Mouse (Mus musculus) heart, embryonic 16.5 days (tissue): ENCODE data around the gene Slc7a7. TPM values are rescaled to one million over a fixed set of nuclear protein-coding genes. Genes with fewer than 3 reads are reported as not detected.

ENCODE experiments used
- ATAC-seq: fragments of 200-750 bp; cut with Nextera tagmentation; replicated peaks from 2 replicates; pipeline ENCODE4 v1.8.0; 2017; ENCODE audit warnings: moderate number of reproducible peaks; ENCODE audit not compliant: insufficient read depth, low FRiP score; ENCODE audit errors: extremely low read depth
- H3K27ac ChIP-seq: fragments of 300-500 bp; sonication (generic); 2 replicates; pipeline ENCODE4 v1.5.1; 2014; ENCODE audit warnings: mild to moderate bottlenecking, low read length, control low read depth, moderate library complexity
- H3K27me3 ChIP-seq: fragments of 300-500 bp; sonication (generic); 2 replicates; pipeline ENCODE4 v1.6.1; 2014; ENCODE audit warnings: low read length, mixed read lengths; ENCODE audit not compliant: control insufficient read depth, insufficient read depth
- H3K36me3 ChIP-seq: fragments of 300-500 bp; sonication (generic); 2 replicates; pipeline ENCODE4 v1.6.1; 2014; ENCODE audit not compliant: control insufficient read depth, insufficient read depth
- H3K4me1 ChIP-seq: fragments of 300-500 bp; sonication (generic); 2 replicates; pipeline ENCODE4 v1.6.1; 2014; ENCODE audit warnings: low read length, mixed read lengths; ENCODE audit not compliant: control insufficient read depth, insufficient read depth
- H3K4me2 ChIP-seq: fragments of 300-500 bp; sonication (generic); 2 replicates; pipeline ENCODE4 v1.6.1; 2014; ENCODE audit warnings: low read depth, mild to moderate bottlenecking, control low read depth, low read length
- H3K4me3 ChIP-seq: fragments of 300-500 bp; sonication (generic); 2 replicates; pipeline ENCODE4 v1.5.1; 2014; ENCODE audit warnings: mild to moderate bottlenecking, control low read depth, low read length
- H3K9ac ChIP-seq: fragments of 300-500 bp; sonication (generic); 2 replicates; pipeline ENCODE4 v1.6.1; 2014; ENCODE audit warnings: low read length, control low read depth
- H3K9me3 ChIP-seq: fragments of 300-500 bp; sonication (generic); replicated peaks from 2 replicates; pipeline ENCODE4 v1.6.1; 2016; ENCODE audit warnings: low read length; ENCODE audit not compliant: control insufficient read depth
- WGBS: fragments of 180-500 bp; shearing (Covaris S2); extraction: QIAGEN DNeasy Blood & Tissue Kit; methylation state at CpG from one replicate; pipeline ENCODE4 v1.1.7; 2014; 5-methylcytosine and 5-hydroxymethylcytosine counted together
- polyA plus RNA-seq: library from polyadenylated mRNA; unstranded; fragments of >200 nt; fragmentation: Nextera tagmentation; extraction: Ambion mirVana; gene quantifications from 2 replicates; pipeline ENCODE4 v1.2.1, GENCODE M21; 2015

The Slc7a7 gene
- polyA plus RNA-seq, 1 experiment from 2014 or later = 12.3 TPM

DNA sequence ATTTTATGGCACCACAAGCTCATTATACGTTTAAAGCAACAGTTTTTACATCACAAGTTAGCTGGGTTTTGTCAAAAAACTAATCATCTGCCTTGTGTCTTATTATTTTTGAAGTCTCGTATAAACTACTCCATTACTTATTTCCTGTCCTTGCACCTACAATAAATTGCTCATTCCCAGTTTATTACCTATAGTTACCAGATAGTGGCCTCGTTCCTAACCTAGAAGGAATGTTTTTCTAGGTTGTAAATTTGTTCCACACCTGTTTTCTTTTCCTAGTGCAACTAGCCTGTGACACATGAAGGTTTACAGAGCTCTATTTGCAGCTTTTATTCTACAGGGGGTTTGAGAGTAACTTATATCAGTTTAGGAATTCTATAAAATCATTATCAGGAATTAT, 15.9 kb downstream of the Slc7a7 start:
- ATAC-seq = no peak
- 65% methylated on average over 3 of the region's 3 CpGs for WGBS

DNA sequence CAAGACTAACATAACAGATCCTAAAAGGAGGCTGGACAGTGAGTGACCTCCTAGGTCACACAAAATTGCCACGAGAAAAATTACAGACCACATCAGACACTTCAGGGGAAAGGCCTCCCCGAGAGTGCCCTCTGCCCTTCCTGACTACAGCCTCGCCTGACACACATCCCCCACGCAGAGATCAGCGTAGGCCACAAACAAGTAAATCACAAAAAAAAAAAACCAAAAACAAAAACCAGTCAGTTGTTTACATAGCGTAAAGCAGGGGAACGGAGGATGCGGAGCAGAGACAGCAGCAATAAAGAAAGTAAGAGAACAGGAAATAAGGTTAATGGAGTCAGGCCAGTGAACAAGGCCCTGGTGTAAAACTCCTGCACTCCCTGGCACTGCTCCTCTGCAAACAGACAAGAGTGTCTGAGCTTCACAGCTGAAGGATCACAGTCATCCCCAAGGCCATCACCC, 18.6 kb downstream of the Slc7a7 start:
- ATAC-seq = no peak
- Histone ChIP-seq H3K4me3 (no peak overlapping the region), H3K9ac (no peak overlapping the region), H3K9me3 (peaks cover 3% of the 10 kb centered on the region; the same call in 1 of the 2 replicates), H3K4me2 (no peak overlapping the region), H3K36me3 (peaks cover 7% of the 10 kb centered on the region; the same call in 1 of the 2 replicates), H3K4me1 (peaks cover 3% of the 10 kb centered on the region; the same call in 1 of the 2 replicates), H3K27ac (no peak overlapping the region), H3K27me3 (no peaks in the 10 kb centered on the region)
- WGBS = 59% methylated on average over 8 of the region's 8 CpGs

More for the DNA sequence above, 15.9 kb downstream of the Slc7a7 start:
- no peaks in the 10 kb centered on the region for H3K9me3 ChIP-seq
- H3K9ac ChIP-seq = no peak overlapping the region
- no peak overlapping the region for H3K4me2 ChIP-seq
- H3K27me3 ChIP-seq = no peaks in the 10 kb centered on the region
- H3K36me3 ChIP-seq = no peaks in the 10 kb centered on the region
- no peak overlapping the region for H3K27ac ChIP-seq
- H3K4me3 ChIP-seq = no peak overlapping the region
- peaks cover under 1% of the 10 kb centered on the region; the same call in 1 of the 2 replicates for H3K4me1 ChIP-seq

DNA sequence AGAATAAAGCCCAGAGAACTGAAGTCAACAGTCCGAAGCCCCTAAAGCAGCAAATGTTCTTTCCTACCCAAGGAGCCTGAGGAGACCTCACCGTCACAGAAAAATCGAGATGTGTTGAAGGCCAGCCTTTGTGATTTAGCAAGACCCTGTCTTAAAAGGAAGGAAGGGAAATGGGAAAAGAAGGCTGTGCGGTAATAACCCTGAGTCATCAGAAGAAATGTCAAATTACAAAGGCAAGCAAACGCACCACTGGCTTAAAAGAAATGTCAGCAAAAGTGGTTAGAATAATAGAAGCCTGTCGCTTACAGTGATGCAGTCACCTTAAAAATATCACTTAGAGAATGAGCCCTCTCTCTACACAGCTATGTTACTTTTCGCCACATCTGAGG, 19.1 kb downstream of the Slc7a7 start:
- ATAC-seq = no peak
- no peak overlapping the region for H3K27ac ChIP-seq
- no peaks in the 10 kb centered on the region for H3K27me3 ChIP-seq
- H3K4me1 ChIP-seq = peaks cover 3% of the 10 kb centered on the region; the same call in 1 of the 2 replicates
- H3K9me3 ChIP-seq = peaks cover 3% of the 10 kb centered on the region; the same call in 1 of the 2 replicates
- no peak overlapping the region for H3K4me3 ChIP-seq
- no peak overlapping the region for H3K9ac ChIP-seq
- no peak overlapping the region for H3K4me2 ChIP-seq
- WGBS = 65% methylated on average over 7 of the region's 7 CpGs
- peaks cover 7% of the 10 kb centered on the region; the same call in 1 of the 2 replicates for H3K36me3 ChIP-seq

DNA sequence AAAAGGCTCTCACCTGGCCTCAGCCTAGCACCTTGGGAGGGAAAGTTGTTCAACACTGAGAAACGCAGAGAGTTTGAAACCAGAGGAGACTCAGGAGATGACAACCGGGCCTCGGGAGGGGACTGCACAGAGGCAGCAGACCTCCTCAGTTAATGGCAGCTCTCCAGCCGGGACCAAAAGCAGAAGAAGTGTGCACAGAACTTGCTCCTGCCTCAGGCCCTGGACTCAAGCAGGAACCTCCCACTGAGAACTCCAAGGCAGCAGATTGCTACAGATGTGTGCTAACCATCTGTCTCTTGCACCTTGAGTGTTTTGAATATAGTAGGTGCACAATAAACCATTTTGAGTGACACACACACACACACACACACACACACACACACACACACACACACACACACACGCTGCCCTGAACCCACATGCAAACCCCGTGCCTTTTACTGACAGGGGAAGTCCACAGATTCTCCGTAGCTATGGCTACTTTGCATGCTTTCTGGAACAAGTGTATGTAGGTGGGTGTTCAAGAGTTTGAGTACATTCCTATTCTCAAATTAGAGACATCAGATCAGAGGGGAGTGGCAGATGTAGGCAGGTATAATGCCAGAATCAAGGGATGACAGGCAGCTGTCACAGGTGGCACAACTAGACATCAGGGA, 19.6 kb downstream of the Slc7a7 start:
- Histone ChIP-seq H3K9me3 (peaks cover 3% of the 10 kb centered on the region; the same call in 1 of the 2 replicates), H3K9ac (no peak overlapping the region), H3K4me3 (no peak overlapping the region), H3K27me3 (no peaks in the 10 kb centered on the region), H3K4me1 (peaks cover 3% of the 10 kb centered on the region; the same call in 1 of the 2 replicates), H3K27ac (no peak overlapping the region), H3K36me3 (peaks cover 7% of the 10 kb centered on the region; the same call in 1 of the 2 replicates), H3K4me2 (no peak overlapping the region)
- 79% methylated on average over 7 of the region's 7 CpGs for WGBS
- no peak for ATAC-seq

DNA sequence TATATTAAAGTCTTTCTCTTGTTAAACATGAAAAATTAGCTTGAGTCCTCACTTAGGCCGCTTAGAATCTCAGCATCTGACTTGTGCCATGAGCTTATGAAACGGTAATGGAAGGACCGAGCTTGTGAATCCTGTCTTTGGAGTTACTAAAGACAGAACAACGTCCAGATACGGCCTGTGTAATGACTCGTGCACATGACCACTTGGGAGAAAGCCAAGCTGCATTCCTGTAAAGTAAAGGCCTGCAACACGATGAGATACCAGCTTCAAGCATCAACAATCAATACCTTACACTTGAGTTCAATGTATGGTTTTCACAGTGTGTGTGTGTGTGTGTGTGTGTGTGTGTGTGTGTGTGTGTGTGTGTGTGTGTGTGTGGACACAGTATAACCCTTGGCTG, 20.9 kb downstream of the Slc7a7 start:
- Histone ChIP-seq H3K4me2 (no peak overlapping the region), H3K36me3 (peaks cover 7% of the 10 kb centered on the region; the same call in 1 of the 2 replicates), H3K27me3 (no peaks in the 10 kb centered on the region), H3K9me3 (peaks cover 3% of the 10 kb centered on the region; the same call in 1 of the 2 replicates), H3K9ac (no peak overlapping the region), H3K4me1 (peaks cover 3% of the 10 kb centered on the region; the same call in 1 of the 2 replicates), H3K4me3 (no peak overlapping the region), H3K27ac (no peak overlapping the region)
- 34% methylated on average over 7 of the region's 7 CpGs for WGBS
- no peak for ATAC-seq

DNA sequence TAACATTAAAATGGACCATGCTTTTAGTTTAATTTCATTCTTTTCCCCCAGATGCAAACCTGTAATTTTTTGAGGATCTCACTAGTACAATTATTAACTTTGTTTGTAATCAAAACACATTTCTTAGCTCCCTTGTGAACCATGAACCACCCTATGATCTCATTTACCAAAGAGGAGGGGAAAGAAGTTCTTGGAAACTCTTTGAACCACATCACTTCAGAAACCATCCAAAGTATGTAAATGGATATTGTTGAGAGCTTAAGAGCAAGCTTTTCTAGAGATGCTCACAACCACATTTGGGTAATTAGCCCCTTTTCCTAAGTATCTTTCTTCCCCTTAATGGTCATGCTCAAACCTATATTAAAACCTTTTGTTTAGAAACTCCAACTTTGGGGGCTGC, 23.3 kb downstream of the Slc7a7 start:
- Histone ChIP-seq H3K4me2 (no peak overlapping the region), H3K4me3 (no peak overlapping the region), H3K36me3 (peaks cover 7% of the 10 kb centered on the region; the same call in 1 of the 2 replicates), H3K4me1 (peaks cover 3% of the 10 kb centered on the region; the same call in 1 of the 2 replicates), H3K27ac (no peak overlapping the region), H3K9me3 (peaks cover 3% of the 10 kb centered on the region; the same call in 1 of the 2 replicates), H3K9ac (no peak overlapping the region), H3K27me3 (no peaks in the 10 kb centered on the region)
- ATAC-seq = no peak

DNA sequence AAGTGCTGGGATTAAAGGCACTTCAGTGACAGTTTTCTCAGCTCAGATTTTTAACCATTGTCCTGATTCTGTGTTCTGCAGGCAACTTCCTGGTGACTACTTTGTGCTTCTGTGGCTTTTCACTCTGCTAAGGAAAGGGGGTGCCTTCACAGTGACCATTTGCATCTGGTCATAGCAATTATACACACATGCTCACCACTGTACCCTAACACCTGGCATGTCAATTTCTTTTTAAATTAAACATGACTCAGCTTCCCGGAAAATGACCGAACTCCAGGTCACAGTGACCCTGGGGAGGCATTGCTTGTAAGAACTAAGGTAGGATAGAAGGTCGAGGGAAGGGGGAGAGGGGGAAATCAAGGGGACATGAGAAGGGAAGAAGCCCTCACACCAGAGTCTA, 23.8 kb downstream of the Slc7a7 start:
- H3K9me3 ChIP-seq = peaks cover 3% of the 10 kb centered on the region; the same call in 1 of the 2 replicates
- H3K27me3 ChIP-seq = no peaks in the 10 kb centered on the region
- H3K4me1 ChIP-seq = peaks cover 3% of the 10 kb centered on the region; the same call in 1 of the 2 replicates
- H3K4me2 ChIP-seq = no peak overlapping the region
- H3K9ac ChIP-seq = no peak overlapping the region
- H3K36me3 ChIP-seq = peaks cover 7% of the 10 kb centered on the region; the same call in 1 of the 2 replicates
- no peak overlapping the region for H3K27ac ChIP-seq
- 68% methylated on average over 3 of the region's 3 CpGs for WGBS
- H3K4me3 ChIP-seq = no peak overlapping the region
- no peak for ATAC-seq

DNA sequence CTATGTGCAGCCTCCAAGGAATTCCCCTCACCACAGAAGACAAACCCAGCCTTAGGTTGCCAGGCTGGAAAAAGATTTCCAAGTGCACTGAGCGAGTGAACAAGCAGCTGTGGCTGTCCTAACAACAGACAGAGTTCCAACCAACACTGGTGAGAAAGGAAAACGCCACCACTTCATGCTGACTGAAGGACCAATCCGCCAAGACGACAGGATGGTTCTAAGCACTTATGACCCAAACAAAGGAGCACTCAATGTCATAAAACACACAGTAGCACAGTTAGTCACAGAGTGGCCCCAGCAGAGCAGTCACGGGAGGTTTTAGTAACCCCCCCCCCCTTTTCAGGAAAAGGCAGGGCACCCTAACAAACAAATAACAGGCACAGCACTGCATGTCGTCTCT, 26.7 kb downstream of the Slc7a7 start:
- no peak overlapping the region for H3K9ac ChIP-seq
- H3K4me2 ChIP-seq = no peak overlapping the region
- H3K4me1 ChIP-seq = no peaks in the 10 kb centered on the region
- H3K4me3 ChIP-seq = no peak overlapping the region
- H3K27me3 ChIP-seq = no peaks in the 10 kb centered on the region
- H3K36me3 ChIP-seq = peaks cover 7% of the 10 kb centered on the region; the same call in 1 of the 2 replicates
- H3K9me3 ChIP-seq = peaks cover 3% of the 10 kb centered on the region; the same call in 1 of the 2 replicates
- ATAC-seq = no peak
- H3K27ac ChIP-seq = no peak overlapping the region
- 57% methylated on average over 6 of the region's 6 CpGs for WGBS

DNA sequence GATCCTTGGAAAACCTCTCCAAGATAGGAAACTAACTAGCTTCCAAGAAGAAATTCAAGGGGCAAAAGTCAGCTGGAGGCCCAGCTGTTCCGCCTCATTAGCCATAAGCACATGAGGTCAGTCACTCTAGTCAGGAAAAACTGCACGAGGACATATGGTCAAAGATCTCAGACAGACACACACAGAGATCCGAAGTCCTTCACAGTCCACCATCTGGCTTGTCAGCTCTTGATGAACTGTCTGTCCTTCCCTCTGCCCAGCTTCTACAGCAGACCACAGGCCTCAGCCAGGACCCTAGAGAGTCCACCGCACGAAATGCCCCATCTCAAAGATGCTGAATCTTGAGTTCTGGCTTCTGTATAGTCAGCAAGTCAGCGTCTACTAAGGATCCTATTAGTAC, 30.0 kb downstream of the Slc7a7 start:
- no peak overlapping the region for H3K4me2 ChIP-seq
- H3K9ac ChIP-seq = no peak overlapping the region
- no peaks in the 10 kb centered on the region for H3K36me3 ChIP-seq
- no peaks in the 10 kb centered on the region for H3K27me3 ChIP-seq
- no peaks in the 10 kb centered on the region for H3K9me3 ChIP-seq
- H3K4me3 ChIP-seq = no peak overlapping the region
- 77% methylated on average over 6 of the region's 6 CpGs for WGBS
- H3K27ac ChIP-seq = no peak overlapping the region
- no peak for ATAC-seq
- no peaks in the 10 kb centered on the region; the same call in 1 of the 2 replicates for H3K4me1 ChIP-seq
